Mouse (Mus musculus): Measurements from ENCODE around the gene Ppp1r3d.

- TF ChIP-seq POLR2A (IDR thresholded peaks at IDR 0.05; ENCODE audit: insufficient read depth, low read depth, low read length) (no peak), CTCF (IDR thresholded peaks at IDR 0.05; ENCODE audit: insufficient read depth, low read depth, low read length) (no peak)
These were observed 2.7 kb upstream of the Ppp1r3d start for GRCm38 (mm10) chr2:178416970-178417369.
